Mouse (Mus musculus) intestine, postnatal 0 days (tissue): ENCODE data around the gene Slc35f1. TPM values are rescaled to one million over a fixed set of nuclear protein-coding genes. Genes with fewer than 3 reads are reported as not detected.
"Not testable (repeated sequence)": the region's sequence is repeated elsewhere in the genome, so short reads cannot be mapped to it uniquely, and the experiment has no call there.

Source experiments
- ATAC-seq: fragments of 200-750 bp; cut with Nextera tagmentation; 2 replicates; pipeline ENCODE4 v1.8.0; 2017; ENCODE audit warnings: mild to moderate bottlenecking, moderate TSS enrichment, moderate library complexity
- H3K27ac ChIP-seq: fragments of 300-500 bp; sonication (generic); 2 replicates; pipeline ENCODE4 v1.5.1; 2014; ENCODE audit warnings: mild to moderate bottlenecking, low read depth, low read length, moderate library complexity
- H3K27me3 ChIP-seq: fragments of 300-500 bp; sonication (generic); replicated peaks from 2 replicates; pipeline ENCODE4 v1.6.1; 2014; ENCODE audit warnings: low read length, mixed read lengths; ENCODE audit not compliant: control insufficient read depth, insufficient read depth
- H3K36me3 ChIP-seq: fragments of 300-500 bp; sonication (generic); 2 replicates; pipeline ENCODE4 v1.6.1; 2014; ENCODE audit warnings: mild to moderate bottlenecking, moderate library complexity; ENCODE audit not compliant: control insufficient read depth, insufficient read depth
- H3K4me1 ChIP-seq: fragments of 300-500 bp; sonication (generic); replicated peaks from 2 replicates; pipeline ENCODE4 v1.6.1; 2014; ENCODE audit warnings: antibody characterized with exemption, low read length, mixed read lengths; ENCODE audit not compliant: control insufficient read depth, insufficient read depth
- H3K4me2 ChIP-seq: fragments of 300-500 bp; sonication (generic); replicated peaks from 2 replicates; pipeline ENCODE4 v1.6.1; 2014; ENCODE audit warnings: low read depth, mild to moderate bottlenecking, moderate library complexity
- H3K4me3 ChIP-seq: fragments of 300-500 bp; sonication (generic); 2 replicates; pipeline ENCODE4 v1.5.1; 2014; ENCODE audit warnings: low read depth, low read length
- H3K9ac ChIP-seq: fragments of 300-500 bp; sonication (generic); 2 replicates; pipeline ENCODE4 v1.6.1; 2014; ENCODE audit warnings: mild to moderate bottlenecking, low read depth, low read length
- H3K9me3 ChIP-seq: fragments of 300-500 bp; sonication (generic); 2 replicates; pipeline ENCODE4 v1.6.1; 2016; ENCODE audit warnings: mixed run types; ENCODE audit not compliant: control insufficient read depth
- CTCF ChIP-seq: sonication (generic); IDR thresholded peaks from 2 replicates; pipeline ENCODE4 v1.5.1; 2016; ENCODE audit warnings: low read depth, mild to moderate bottlenecking, control low read depth, antibody characterized with exemption, moderate library complexity
- WGBS: fragments of 180-500 bp; shearing (Covaris S2); extraction: QIAGEN DNeasy Blood & Tissue Kit; methylation state at CpG from one replicate; pipeline ENCODE4 v1.1.7; 2014; 5-methylcytosine and 5-hydroxymethylcytosine counted together
- polyA plus RNA-seq: library from polyadenylated mRNA; unstranded; fragments of >200 nt; fragmentation: Nextera tagmentation; extraction: Ambion mirVana; gene quantifications from 2 replicates; pipeline ENCODE4 v1.2.1, GENCODE M21; 2015

Slc35f1 gene
- polyA plus RNA-seq, 1 experiment from 2014 or later: 1.2 TPM

GRCm38 (mm10) chr10:52864936-52865335, 174.6 kb downstream of the Slc35f1 start:
- Histone ChIP-seq H3K9ac (no peak overlapping the region), H3K4me1 (no peaks in the 10 kb centered on the region), H3K9me3 (no peaks in the 10 kb centered on the region), H3K4me2 (no peak overlapping the region), H3K36me3 (no peaks in the 10 kb centered on the region), H3K27ac (no peak overlapping the region), H3K4me3 (no peak overlapping the region), H3K27me3 (no peaks in the 10 kb centered on the region)
- no peak for ATAC-seq
- 57% methylated on average over 5 of the region's 5 CpGs for WGBS
- no peak for TF ChIP-seq CTCF

DNA sequence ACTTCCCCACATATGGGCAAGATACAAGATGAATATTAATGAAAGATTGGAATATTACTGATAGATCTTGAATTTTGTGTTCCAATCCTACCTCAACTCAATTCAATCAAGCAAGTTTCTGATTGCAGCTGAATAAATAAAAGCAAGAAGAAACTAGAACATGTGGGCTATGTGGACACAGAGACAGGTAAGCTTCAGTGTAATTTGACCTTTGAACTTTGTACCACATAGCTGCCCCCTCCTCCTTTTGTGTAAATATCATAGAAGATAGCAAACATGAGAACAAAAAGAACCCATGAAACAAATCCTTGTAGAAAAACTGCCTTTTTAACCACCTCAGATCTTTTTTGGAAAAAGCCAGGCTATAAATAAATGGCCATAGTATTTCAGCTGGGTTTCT, 180.8 kb downstream of the Slc35f1 start:
- Histone ChIP-seq H3K4me1 (no peaks in the 10 kb centered on the region), H3K4me2 (no peak overlapping the region), H3K36me3 (no peaks in the 10 kb centered on the region), H3K27ac (no peak overlapping the region), H3K27me3 (no peaks in the 10 kb centered on the region), H3K9ac (no peak overlapping the region), H3K4me3 (no peak overlapping the region), H3K9me3 (no peaks in the 10 kb centered on the region)
- TF ChIP-seq CTCF: no peak
- ATAC-seq: no peak

- 79% methylated on average over 9 of the region's 9 CpGs for WGBS
- no peak overlapping the region for H3K27ac ChIP-seq
- no peak for ATAC-seq
- no peaks in the 10 kb centered on the region for H3K36me3 ChIP-seq
- H3K4me2 ChIP-seq: no peak overlapping the region
- H3K4me3 ChIP-seq: no peak overlapping the region
- no peak overlapping the region for H3K9ac ChIP-seq
- H3K4me1 ChIP-seq: no peaks in the 10 kb centered on the region
- TF ChIP-seq CTCF: no peak
- no peaks in the 10 kb centered on the region for H3K9me3 ChIP-seq
- H3K27me3 ChIP-seq: no peaks in the 10 kb centered on the region
Observed at GRCm38 (mm10) chr10:52874133-52874532, 183.8 kb downstream of the Slc35f1 start.

DNA sequence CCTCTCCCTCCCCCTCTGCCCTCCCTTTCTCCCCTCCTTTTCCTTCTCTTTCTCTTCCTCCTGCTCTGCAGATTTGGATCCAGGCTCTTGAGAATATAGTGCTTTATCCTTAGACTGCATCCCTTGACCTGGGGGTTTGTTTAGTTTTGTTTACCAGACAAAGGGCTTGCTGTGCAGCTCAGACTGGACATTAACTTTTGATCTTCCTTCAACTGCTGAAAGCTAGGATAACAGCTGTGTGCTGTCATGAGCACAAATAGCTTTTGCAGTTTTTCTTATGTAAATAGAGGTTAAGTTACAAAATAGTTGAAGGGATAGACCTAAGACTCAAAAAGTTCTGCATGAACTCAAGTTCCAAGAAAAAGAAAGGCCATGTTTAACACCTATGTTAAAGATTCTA, 184.4 kb downstream of the Slc35f1 start:
- no peak overlapping the region for H3K27ac ChIP-seq
- H3K9me3 ChIP-seq: no peaks in the 10 kb centered on the region
- ATAC-seq: no peak
- H3K4me1 ChIP-seq: no peaks in the 10 kb centered on the region
- TF ChIP-seq CTCF: no peak
- H3K4me3 ChIP-seq: no peak overlapping the region
- H3K27me3 ChIP-seq: no peaks in the 10 kb centered on the region
- no peak overlapping the region for H3K4me2 ChIP-seq
- no peak overlapping the region for H3K9ac ChIP-seq
- H3K36me3 ChIP-seq: no peaks in the 10 kb centered on the region

GRCm38 (mm10) chr10:52877263-52878021, 187.1 kb downstream of the Slc35f1 start:
- Histone ChIP-seq H3K9ac (no peak overlapping the region), H3K4me2 (no peak overlapping the region), H3K4me3 (no peak overlapping the region), H3K4me1 (no peaks in the 10 kb centered on the region), H3K27ac (no peak overlapping the region), H3K36me3 (no peaks in the 10 kb centered on the region), H3K27me3 (no peaks in the 10 kb centered on the region), H3K9me3 (no peaks in the 10 kb centered on the region)
- no peak for TF ChIP-seq CTCF
- no peak for ATAC-seq
- 67% methylated on average over 6 of the region's 6 CpGs for WGBS

GRCm38 (mm10) chr10:52878093-52878801, 187.9 kb downstream of the Slc35f1 start:
- Histone ChIP-seq H3K9ac (no peak overlapping the region), H3K4me1 (no peaks in the 10 kb centered on the region), H3K27me3 (no peaks in the 10 kb centered on the region), H3K4me2 (no peak overlapping the region), H3K27ac (no peak overlapping the region), H3K36me3 (no peaks in the 10 kb centered on the region), H3K9me3 (no peaks in the 10 kb centered on the region), H3K4me3 (no peak overlapping the region)
- no peak for TF ChIP-seq CTCF
- WGBS: 80% methylated on average over 4 of the region's 4 CpGs
- no peak for ATAC-seq

- H3K27ac ChIP-seq, H3K4me2 ChIP-seq, H3K4me3 ChIP-seq, H3K9ac ChIP-seq, H3K36me3 ChIP-seq, H3K27me3 ChIP-seq, H3K4me1 ChIP-seq, H3K9me3 ChIP-seq, ATAC-seq: not testable (repeated sequence)
Observed at GRCm38 (mm10) chr10:52896724-52897123, 206.4 kb downstream of the Slc35f1 start.
